8 mouse cellular contexts compared by ENCODE assay signal in the genomic region with DNA sequence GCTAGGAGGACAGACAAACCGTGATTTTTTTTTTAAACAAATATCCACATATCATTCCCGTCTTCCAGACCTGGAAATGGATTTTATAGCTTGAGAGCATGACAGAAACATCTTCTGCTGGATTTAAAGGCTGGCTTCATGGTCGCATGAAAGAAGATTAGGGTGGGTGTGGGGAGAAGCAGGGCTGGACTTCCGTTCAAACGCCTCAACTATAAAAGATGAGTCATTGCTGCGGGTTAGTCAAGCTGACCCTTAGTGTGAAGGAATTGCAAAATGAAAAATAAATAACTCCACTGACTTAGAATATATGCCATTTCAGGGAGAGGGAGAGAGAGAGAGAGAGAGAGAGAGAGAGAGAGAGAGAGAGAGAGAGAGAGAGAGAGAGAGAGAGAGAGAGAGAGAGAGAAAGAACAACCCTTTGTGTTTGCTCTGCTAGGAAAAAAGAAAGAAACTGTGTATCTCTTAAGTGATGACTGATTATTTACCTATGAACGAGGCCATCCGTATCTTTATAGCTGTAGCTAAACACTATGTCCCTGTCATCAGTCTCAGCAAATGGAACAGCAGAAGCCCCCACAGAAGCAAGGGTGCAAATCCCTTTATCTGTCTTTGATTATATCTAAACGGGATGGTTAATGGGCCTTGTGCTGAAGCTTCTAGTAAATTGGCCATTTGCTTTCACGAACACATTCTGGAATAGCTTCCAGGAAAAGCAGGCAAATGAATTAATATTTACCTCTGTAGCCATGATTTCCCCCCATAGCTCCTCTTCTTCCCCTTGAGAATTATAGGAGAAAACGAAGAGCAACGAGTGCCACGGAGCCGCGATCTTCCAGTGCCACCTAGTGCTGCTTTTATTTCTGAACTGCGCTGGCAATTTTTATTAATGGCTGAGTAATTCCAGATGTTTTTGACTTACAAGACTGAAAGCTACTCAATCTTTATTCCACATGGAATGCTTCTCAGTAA.
DNase-seq lines count a peak whose midpoint lies in the region; ATAC-seq lines count a peak whose summit lies in the region.

No protein-coding gene starts in this region.

- H3K9ac ChIP-seq in forebrain, embryonic 12.5 days = no peak overlapping the region
- peak overlapping the region; percentile 31 for H3K9ac ChIP-seq in hindbrain, embryonic 15.5 days

- ATAC-seq in frontal cortex, adult (ENCODE audit: low TSS enrichment) = peak; percentile 96
- ATAC-seq in forebrain, embryonic 12.5 days (ENCODE audit: low FRiP score) = peak; percentile 74
- peak; percentile 79 for ATAC-seq in hindbrain, embryonic 15.5 days (ENCODE audit: low FRiP score, low read depth)

- H3K9me3 ChIP-seq in forebrain, embryonic 12.5 days = no peaks in the 10 kb centered on the region
- H3K9me3 ChIP-seq in hindbrain, embryonic 15.5 days = no peaks in the 10 kb centered on the region
- no peaks in the 10 kb centered on the region for H3K9me3 ChIP-seq in limb, embryonic 10.5 days (replicated peaks)

- peak overlapping the region; percentile 27; the same call in 1 of the 2 replicates for H3K4me2 ChIP-seq in forebrain, embryonic 12.5 days
- H3K4me2 ChIP-seq in hindbrain, embryonic 15.5 days = peak overlapping the region; percentile 54

- H3K4me3 ChIP-seq in forebrain, embryonic 12.5 days (replicated peaks) = no peak overlapping the region
- peak overlapping the region; percentile 20 for H3K4me3 ChIP-seq in hindbrain, embryonic 15.5 days
- H3K4me3 ChIP-seq in limb, embryonic 10.5 days = peak overlapping the region; percentile 40

- peaks cover 3% of the 10 kb centered on the region; the same call in 1 of the 2 replicates for H3K4me1 ChIP-seq in forebrain, embryonic 12.5 days
- 0 out of 2 replicates have a peak, but pooled peaks cover 7% of the 10 kb centered on the region for H3K4me1 ChIP-seq in hindbrain, embryonic 15.5 days (replicated peaks)
- H3K4me1 ChIP-seq in limb, embryonic 10.5 days = peaks cover 8% of the 10 kb centered on the region

- DNase-seq in frontal cortex, postnatal 25 days (ENCODE audit: low spot score in 2 of 2) = no peak
- DNase-seq in Muller cell, postnatal 12 days (ENCODE audit: inconsistent ontology term) = peak; percentile 45
- peak; percentile 64 for DNase-seq in limb, embryonic 10.5 days (ENCODE audit: low spot score)
- peak; percentile 34 for DNase-seq in neural tube, embryonic 10.5 days (ENCODE audit: extremely low spot score, low spot score)
- no peak for DNase-seq in spleen, postnatal 36 days (ENCODE audit: low spot score in 2 of 2)

- H3K36me3 ChIP-seq in forebrain, embryonic 12.5 days (replicated peaks) = no peaks in the 10 kb centered on the region
- H3K36me3 ChIP-seq in hindbrain, embryonic 15.5 days = no peaks in the 10 kb centered on the region
- H3K36me3 ChIP-seq in limb, embryonic 10.5 days = no peaks in the 10 kb centered on the region

- no peaks in the 10 kb centered on the region for H3K27me3 ChIP-seq in forebrain, embryonic 12.5 days
- H3K27me3 ChIP-seq in hindbrain, embryonic 15.5 days = no peaks in the 10 kb centered on the region
- no peaks in the 10 kb centered on the region for H3K27me3 ChIP-seq in limb, embryonic 10.5 days (ENCODE audit: low read depth, poor library complexity, severe bottlenecking)

- WGBS in forebrain, embryonic 12.5 days = 36% methylated on average over 16 of the region's 16 CpGs
- 32% methylated on average over 16 of the region's 16 CpGs for WGBS in hindbrain, embryonic 15.5 days
- 37% methylated on average over 16 of the region's 16 CpGs for WGBS in limb, embryonic 10.5 days

- H3K27ac ChIP-seq in forebrain, embryonic 12.5 days = no peak overlapping the region
- peak overlapping the region; percentile 75 for H3K27ac ChIP-seq in hindbrain, embryonic 15.5 days (replicated peaks)
- H3K27ac ChIP-seq in limb, embryonic 10.5 days = peak overlapping the region; percentile 81

Comparison
In these comparisons a context has a peak if more than half of its experiments do, and no peak if none do; other contexts are left out.
1. DNase-seq: peak in Muller cell, postnatal 12 days (single experiment), limb, embryonic 10.5 days (single experiment) and neural tube, embryonic 10.5 days (single experiment); none in frontal cortex, postnatal 25 days (0 of 2) and spleen, postnatal 36 days (0 of 2).
2. Peak in every context shown above with its lines, with median percentiles within 50 percentile points of each other: ATAC-seq.